Mouse (Mus musculus) lung, postnatal 36 days (tissue): ENCODE data around the gene Rbck1.
"Not testable (repeated sequence)": the region's sequence is repeated elsewhere in the genome, so short reads cannot be mapped to it uniquely, and the experiment has no call there.

Experiments used
- DNase-seq: peaks from one replicate; pipeline ENCODE4 v3.0.0; 2022; ENCODE audit warnings: mixed read lengths

The Rbck1 gene

DNA sequence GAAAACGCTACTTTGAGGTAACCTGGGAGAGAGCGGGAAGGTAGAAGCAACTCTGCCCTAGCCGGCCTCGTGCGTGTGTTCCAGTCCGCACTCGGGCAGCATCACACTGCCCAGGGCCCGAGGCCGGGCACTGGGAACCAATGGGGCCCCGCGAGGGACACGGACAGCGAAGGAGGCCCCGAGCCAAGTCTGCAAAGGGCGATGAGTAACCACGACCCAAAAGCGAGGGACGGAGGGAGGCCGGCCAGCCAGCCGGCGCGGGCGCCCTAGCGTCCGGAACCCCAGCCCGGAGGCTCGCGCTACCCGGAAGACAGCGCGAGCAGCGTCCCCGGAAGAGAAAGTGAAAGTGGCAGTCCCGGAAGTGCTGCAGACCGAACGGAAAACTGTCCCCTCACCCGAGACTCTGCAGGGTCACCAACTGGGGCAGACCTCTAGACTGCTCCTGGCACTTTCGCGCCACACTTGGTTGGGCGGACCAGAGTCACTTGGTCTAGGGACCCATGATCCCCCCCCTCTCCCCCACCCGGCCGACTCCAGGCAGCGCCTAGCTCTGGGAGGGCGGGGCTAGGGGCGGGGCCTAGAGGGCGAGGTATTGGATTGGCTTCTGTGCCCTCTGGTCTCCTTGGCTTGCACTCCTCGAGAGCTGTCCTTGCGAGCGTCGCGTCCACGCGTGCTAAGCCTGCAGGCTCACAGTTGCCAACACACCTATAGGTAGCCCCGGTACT, at the start of gene Rbck1:
Gene Rbck1 (minus strand): TSS at position 553 of the 725 bp plus-strand sequence.
- peak; percentile 90 for DNase-seq

DNA sequence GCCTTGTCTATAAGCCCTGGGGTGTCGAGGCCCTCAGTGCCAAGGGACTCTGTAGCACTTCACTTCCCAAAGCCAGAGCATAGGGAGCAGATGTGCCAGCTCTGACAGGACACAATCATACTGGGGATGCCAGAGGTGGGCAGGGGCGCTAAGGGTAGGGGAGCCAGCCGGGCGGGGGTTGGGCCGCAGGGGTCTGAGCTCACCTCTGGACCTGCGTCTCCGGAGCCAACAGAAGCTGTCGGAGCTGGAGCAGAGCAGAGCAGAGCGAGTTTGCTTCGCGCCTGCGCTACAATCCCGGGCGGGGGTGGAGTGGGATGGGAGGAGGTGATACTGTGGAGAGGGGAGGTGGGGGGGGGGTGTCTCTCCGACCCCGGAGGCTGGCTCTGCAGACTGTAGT, 43.9 kb upstream of the Rbck1 start, which contains the start of gene Nrsn2:
Gene Nrsn2 (minus strand): TSS at position 294 of the 397 bp plus-strand sequence.
- no peak for DNase-seq

DNA sequence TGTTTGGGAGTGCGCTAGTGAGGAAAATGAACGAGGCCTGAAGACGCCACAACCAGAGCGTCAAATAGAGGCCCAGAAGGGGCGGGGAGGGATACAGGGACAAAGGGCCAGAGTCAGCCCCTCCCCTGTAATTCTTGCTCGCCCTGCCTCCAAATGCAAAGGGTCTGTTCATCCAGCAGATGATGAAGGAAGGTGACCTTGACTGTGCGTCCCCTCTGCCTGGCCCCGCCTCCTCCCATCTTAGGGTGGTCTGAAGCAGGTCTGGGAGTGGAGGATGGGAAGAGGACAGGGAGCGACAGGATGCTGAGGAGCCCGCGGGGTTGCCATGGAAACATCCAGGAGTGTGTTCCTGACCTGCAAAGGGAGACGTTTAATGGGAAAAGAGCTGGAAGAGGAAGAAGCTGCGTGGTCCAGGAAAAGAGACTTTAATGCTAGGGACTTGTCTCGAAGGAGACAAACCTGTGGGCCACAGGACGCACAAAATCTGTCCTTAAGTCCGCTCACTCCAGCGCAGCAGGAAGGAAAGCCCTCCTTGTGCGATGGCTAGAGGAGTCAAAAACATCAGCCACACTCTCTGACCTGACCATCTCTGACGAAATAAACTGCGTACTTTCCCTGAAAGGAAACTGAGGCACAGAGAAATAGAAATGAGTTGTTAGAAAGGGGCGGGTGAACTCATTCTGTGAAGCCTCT, 43.3 kb upstream of the Rbck1 start:
- no peak for DNase-seq

DNA sequence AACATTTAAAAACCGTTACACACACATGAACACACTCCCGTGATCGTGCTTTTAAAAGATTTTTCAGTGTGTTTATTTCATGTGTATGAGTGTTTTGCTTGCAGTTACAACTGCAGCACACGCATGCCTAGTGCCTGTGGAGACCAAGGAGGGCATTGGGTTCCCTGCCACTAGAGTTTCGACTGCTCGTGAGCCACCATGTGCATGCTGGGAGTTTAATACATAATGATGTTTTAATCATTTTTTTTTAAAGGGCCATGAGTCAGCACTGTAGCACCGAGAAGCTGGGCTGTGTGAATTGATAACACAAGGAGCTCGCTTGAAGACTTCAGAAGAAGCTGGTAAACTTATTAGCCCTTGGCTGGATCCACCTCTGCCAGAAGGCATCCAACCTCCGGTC, 41.1 kb upstream of the Rbck1 start:
- DNase-seq = no peak

DNA sequence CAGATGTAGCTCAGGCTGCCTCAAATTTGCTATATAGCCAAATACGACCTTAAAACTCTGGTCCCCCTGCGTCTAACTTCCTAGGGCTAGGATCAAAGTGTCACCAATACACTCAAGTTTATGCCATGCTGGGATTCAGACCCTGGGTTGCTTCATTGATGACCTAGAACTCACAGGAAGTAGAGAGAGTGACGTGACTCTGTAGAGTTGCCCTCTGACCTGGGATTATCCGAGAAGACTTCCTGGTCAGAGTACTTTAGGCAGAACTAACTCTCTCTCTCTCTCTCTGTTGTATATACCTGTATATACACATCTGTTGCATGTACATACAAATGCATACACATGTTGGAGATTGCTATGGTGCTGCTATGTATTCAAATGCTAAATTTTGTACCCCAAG, 40.2 kb upstream of the Rbck1 start:
- DNase-seq = no peak

GRCm38 (mm10) chr2:152372104-152372503, 39.7 kb upstream of the Rbck1 start:
- no peak for DNase-seq

DNA sequence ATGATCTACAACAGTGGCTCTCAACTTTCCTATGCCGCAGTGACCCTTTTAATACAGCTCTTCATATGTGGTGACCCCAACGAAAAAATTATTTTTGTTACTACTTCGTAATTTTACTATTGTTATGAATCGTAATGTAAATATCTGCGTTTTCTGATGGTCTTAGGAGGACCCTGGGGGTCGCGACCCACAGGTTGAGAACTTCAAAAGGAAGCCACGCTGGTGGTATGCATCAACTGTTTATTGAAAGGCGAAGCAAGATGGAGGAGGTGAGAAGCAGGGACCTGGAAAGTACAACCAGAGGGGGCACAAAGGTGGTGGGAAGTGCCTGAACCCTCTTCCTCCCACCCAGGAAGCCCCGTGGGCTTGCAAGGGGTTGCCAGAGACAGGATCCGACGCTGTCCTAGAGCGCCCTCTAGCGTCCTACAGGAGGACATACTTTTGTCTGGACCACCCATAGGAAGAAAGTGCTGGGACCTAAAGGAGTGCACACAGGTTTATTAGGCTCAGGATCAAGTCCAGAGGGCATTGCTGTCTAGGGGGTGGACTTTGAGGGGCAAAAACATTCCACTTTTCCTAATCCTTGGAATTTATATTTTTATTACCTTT, 36.2 kb upstream of the Rbck1 start:
- peak; percentile 75 for DNase-seq

DNA sequence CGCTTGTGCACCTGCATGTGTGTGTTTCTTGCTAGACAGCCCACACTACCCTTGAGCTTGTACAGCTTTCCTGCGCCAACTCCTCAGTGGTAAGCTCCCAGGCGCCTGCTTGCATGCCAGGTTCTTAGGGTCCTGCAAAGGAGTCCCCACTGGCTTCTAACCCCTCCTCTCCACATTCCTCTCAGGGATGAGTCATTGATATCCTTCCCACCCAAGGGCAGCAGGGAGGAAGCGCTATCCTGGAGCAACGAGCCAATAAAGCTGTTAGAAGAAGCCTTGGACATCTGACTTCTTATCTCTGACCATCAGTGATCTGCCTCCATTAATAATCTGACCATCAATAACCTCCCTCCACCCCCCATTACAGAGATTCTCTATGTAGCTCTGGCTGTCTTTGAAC, 35.5 kb upstream of the Rbck1 start:
- DNase-seq = no peak

GRCm38 (mm10) chr2:152363245-152364147, 31.0 kb upstream of the Rbck1 start:
- DNase-seq = peak; percentile 91

- no peak for DNase-seq
Observed at GRCm38 (mm10) chr2:152361193-152361592, 28.7 kb upstream of the Rbck1 start.

DNA sequence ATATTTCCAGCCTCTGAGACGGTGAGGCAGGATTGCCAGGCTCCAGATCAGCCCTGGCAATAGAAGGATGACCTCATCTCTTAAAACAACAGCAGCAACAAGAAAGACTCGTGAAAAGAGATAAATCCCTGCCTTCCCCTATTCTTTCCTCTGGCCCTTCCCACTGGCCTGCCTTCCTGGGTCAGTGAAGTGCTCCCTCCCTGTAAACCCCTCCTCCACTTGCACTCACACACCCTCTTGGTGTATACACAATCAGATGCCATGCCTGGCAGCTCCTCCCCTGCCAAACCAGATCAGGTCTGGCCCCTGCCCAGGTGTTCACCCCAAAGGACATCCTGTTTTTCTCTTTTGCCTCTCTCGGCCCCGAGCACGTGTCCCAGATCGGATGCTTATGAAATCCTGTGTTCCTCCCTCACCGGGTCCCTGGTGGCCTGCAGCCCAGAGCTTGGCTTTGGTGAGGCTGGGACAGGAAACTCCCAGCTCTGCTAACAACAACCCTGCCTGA, 27.9 kb upstream of the Rbck1 start:
- peak; percentile 94 for DNase-seq

GRCm38 (mm10) chr2:152359616-152360015, 27.2 kb upstream of the Rbck1 start:
- peak; percentile 43 for DNase-seq

GRCm38 (mm10) chr2:152358977-152359376, 26.5 kb upstream of the Rbck1 start:
- not testable (repeated sequence) for DNase-seq

DNA sequence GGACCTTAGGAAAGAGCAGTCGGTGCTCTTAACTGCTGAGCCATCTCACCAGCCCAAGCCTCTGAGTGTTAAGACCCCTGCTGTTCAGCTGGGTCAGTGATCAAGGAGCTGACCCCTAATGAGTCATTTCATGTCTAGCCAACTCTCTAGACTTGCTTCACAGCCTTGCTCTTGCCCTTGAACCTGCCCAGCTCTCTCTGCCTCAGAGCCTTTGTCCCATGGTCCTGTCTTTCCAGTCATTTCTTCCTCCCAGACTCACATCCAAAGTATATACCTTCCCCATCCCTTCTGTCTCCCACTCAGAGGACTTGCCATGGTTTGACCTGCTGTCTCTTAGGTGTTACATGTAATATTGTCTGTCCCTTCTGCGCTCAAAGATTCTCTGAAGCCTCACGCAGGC, 24.8 kb upstream of the Rbck1 start:
- DNase-seq = no peak

GRCm38 (mm10) chr2:152349842-152350540, 17.5 kb upstream of the Rbck1 start:
- peak; percentile 87 for DNase-seq

DNA sequence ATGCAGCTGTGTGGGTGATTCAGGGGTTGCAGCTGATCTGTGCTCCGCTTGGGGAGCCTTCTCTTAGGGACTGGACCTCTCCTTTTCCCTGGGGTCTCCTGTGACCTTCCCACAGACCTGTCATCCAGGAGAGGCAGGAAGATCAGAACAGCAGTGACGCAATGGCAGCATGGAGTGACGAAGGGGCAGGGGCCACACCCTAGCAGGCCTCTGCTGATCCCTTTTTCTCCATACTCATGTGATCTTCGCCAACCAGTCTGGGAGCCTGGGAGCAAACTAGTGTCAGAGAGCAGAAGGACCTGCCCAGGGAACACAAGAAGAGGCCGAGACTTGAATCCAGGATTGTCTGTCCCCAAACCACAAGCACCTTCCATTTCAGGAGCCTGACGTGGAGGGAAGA, 16.8 kb upstream of the Rbck1 start:
- no peak for DNase-seq

- no peak for DNase-seq
Observed at GRCm38 (mm10) chr2:152347722-152348121, 15.3 kb upstream of the Rbck1 start.

DNA sequence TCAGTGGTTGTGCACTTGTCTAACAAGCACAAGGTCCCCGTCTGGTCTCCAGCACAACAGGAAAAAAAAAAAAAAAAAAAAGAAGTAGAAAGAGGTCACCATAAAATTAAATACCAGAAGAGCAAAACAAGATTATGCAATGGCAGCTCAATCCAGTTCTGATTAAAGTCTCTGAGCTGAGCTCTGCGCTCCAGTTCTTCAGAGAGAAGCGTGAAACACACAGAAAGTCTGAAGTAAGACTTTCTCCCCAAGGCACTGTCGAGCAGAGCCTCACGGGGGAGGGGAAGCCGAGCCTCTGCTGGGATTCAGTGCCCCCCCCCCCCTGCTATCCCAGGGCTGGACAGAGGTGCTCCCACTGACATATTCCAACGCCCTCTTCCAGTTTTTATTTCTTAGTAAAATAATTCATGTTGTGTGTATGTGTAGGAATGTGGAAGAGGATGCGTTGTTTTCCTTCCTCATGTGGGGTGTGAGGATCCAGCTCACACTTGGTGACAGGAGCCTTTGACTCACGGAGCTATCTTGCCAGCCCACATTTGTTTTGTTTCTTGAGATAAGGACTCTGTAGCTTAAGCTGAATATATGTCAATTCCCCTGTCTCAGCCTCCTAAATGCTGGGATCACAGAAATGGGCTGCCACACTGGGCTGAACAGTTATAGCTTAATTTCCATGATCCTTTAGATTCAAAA, 14.5 kb upstream of the Rbck1 start:
- DNase-seq = no peak

- no peak for DNase-seq
Observed at GRCm38 (mm10) chr2:152345393-152345792, 12.9 kb upstream of the Rbck1 start.

GRCm38 (mm10) chr2:152344909-152345308, 12.5 kb upstream of the Rbck1 start:
- no peak for DNase-seq

DNA sequence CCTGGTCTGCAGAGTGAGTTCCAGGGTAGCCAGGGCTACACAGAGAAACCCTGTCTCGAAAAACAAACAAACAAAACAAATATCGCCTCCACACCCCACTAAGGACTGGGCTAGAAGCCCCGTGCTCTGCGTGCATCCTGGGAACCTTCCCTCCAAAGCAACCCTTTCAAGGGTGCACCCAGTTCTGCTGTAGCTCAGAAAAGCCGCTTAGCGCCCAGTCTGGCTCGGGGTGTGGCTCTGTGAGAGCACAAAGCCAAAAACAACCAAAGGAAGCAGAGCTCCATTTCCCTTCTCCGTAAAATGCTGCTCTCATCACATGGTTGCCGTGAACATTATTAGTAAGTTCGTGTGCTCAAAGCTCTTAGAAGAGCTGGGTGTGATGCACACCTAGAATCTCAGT, 11.9 kb upstream of the Rbck1 start:
- DNase-seq = peak; percentile 62
